Mouse (Mus musculus) CH12.LX (cell line): ENCODE measurements around the gene Upf3b.

Source experiments
- CTCF ChIP-seq, 2 experiments: IDR thresholded peaks in 1 of 2; conservative IDR thresholded peaks in 1 of 2; 2 replicates each; pipeline ENCODE4 v1.5.1; 2011 to 2012; ENCODE audit warnings: low read depth in 2 of 2, low read length in 2 of 2, improper control_type of control experiment in 1 of 2, inconsistent platforms in 1 of 2, mild to moderate bottlenecking in 1 of 2, moderate library complexity in 1 of 2
- E2F4 ChIP-seq: IDR thresholded peaks from 2 replicates; pipeline ENCODE4 v1.6.1; 2011; ENCODE audit warnings: low read depth, low read length, improper control_type of control experiment; ENCODE audit not compliant: insufficient replicate concordance
- EP300 ChIP-seq: IDR thresholded peaks from 2 replicates; pipeline ENCODE4 v1.6.1; 2011; ENCODE audit warnings: low read length, improper control_type of control experiment
- GABPA ChIP-seq: IDR thresholded peaks from 2 replicates; pipeline ENCODE4 v1.6.1; 2012; ENCODE audit warnings: low read depth, low read length, improper control_type of control experiment, inconsistent platforms; ENCODE audit not compliant: insufficient replicate concordance
- HCFC1 ChIP-seq: IDR thresholded peaks from 2 replicates; pipeline ENCODE4 v1.6.1; 2012; ENCODE audit warnings: low read depth, mild to moderate bottlenecking, inconsistent platforms, low read length, improper control_type of control experiment
- MAX ChIP-seq: IDR thresholded peaks from 2 replicates; pipeline ENCODE4 v1.6.1; 2011; ENCODE audit warnings: low read length, improper control_type of control experiment
- MYC ChIP-seq: IDR thresholded peaks from 2 replicates; pipeline ENCODE4 v1.6.1; 2011; ENCODE audit warnings: low read depth, mild to moderate bottlenecking, improper control_type of control experiment, low read length
- NRF1 ChIP-seq: IDR thresholded peaks from 2 replicates; pipeline ENCODE4 v1.6.1; 2014; ENCODE audit warnings: low read depth, mild to moderate bottlenecking, inconsistent platforms, low read length, improper control_type of control experiment, moderate library complexity
- POLR2A ChIP-seq: IDR thresholded peaks from 2 replicates; pipeline ENCODE4 v1.6.1; 2011; ENCODE audit warnings: low read depth, mild to moderate bottlenecking, improper control_type of control experiment, low read length
- SIN3A ChIP-seq: IDR thresholded peaks from 2 replicates; pipeline ENCODE4 v1.6.1; 2012; ENCODE audit warnings: low read length, improper control_type of control experiment, inconsistent platforms
- TBP ChIP-seq: conservative IDR thresholded peaks from 2 replicates; pipeline ENCODE4 v1.6.1; 2011; ENCODE audit warnings: low read depth, low read length, improper control_type of control experiment
- USF1 ChIP-seq: IDR thresholded peaks from 2 replicates; pipeline ENCODE4 v1.6.1; 2014; ENCODE audit warnings: low read depth, mild to moderate bottlenecking, inconsistent platforms, low read length, improper control_type of control experiment
- ZKSCAN1 ChIP-seq: IDR thresholded peaks from 2 replicates; pipeline ENCODE4 v1.6.1; 2012; ENCODE audit warnings: low read depth, inconsistent platforms, low read length, improper control_type of control experiment, borderline replicate concordance
- ZNF384 ChIP-seq: IDR thresholded peaks from 2 replicates; pipeline ENCODE4 v1.6.1; 2012; ENCODE audit warnings: low read depth, low read length, improper control_type of control experiment, inconsistent platforms

DNA sequence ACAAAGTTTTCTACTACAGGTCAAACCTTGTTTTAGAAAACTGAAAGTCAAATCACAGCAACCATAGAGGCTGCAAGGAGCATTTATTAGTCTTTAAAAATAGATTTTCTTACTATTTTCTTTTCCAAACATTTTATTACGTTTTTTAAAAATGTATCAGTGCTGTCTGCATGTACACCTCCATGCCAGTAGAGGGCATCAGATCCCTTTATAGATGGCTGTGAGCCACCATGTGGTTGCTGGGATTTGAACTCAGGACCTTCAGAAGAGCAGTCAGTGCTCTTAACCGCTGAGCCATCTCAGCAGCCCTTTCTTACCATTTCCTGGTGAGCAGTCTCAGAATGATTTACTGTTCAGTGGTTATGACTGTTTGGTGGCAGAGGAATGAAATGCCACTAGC is 6.3 kb downstream of the Upf3b start:
- TF ChIP-seq POLR2A (no peak), CTCF (conservative IDR thresholded peaks at IDR 0.05 in 1 of 2, IDR thresholded peaks at IDR 0.05 in 1 of 2; ENCODE audit: low read depth in 2 of 2, low read length in 2 of 2) (peak in 1 of 2 experiments; percentile 51; a peak in 2 of 4 replicates), USF1 (no peak), ZNF384 (no peak), HCFC1 (no peak), GABPA (no peak), E2F4 (no peak), ZKSCAN1 (no peak), EP300 (no peak), TBP (no peak), NRF1 (no peak), MYC (peak; percentile 64; the same call in 1 of the 2 replicates), MAX (no peak), SIN3A (no peak)
